Mouse (Mus musculus) stomach, embryonic 15.5 days (tissue): ENCODE results near the gene H2al1e. TPM values are rescaled to one million over a fixed set of nuclear protein-coding genes. Genes with fewer than 3 reads are reported as not detected.
"Not testable (repeated sequence)": the region's sequence is repeated elsewhere in the genome, so short reads cannot be mapped to it uniquely, and the experiment has no call there.

ENCODE experiments used
- ATAC-seq: fragments of 200-750 bp; cut with Nextera tagmentation; 2 replicates; pipeline ENCODE4 v1.8.0; 2017; ENCODE audit warnings: low read depth, moderate number of reproducible peaks, moderate TSS enrichment; ENCODE audit not compliant: insufficient read depth, low FRiP score
- H3K27ac ChIP-seq: fragments of 300-500 bp; sonication (generic); 2 replicates; pipeline ENCODE4 v1.5.1; 2015; ENCODE audit warnings: mild to moderate bottlenecking, inconsistent platforms
- H3K27me3 ChIP-seq: fragments of 300-500 bp; sonication (generic); replicated peaks from 2 replicates; pipeline ENCODE4 v1.6.1; 2015; ENCODE audit warnings: inconsistent platforms
- H3K36me3 ChIP-seq: fragments of 300-500 bp; sonication (generic); 2 replicates; pipeline ENCODE4 v1.6.1; 2015; ENCODE audit warnings: inconsistent platforms
- H3K4me1 ChIP-seq: fragments of 300-500 bp; sonication (generic); 2 replicates; pipeline ENCODE4 v1.6.1; 2015; ENCODE audit warnings: inconsistent platforms
- H3K4me2 ChIP-seq: fragments of 300-500 bp; sonication (generic); 2 replicates; pipeline ENCODE4 v1.6.1; 2015; ENCODE audit warnings: mild to moderate bottlenecking, inconsistent platforms
- H3K4me3 ChIP-seq: fragments of 300-500 bp; sonication (generic); replicated peaks from 2 replicates; pipeline ENCODE4 v1.5.1; 2015; ENCODE audit warnings: inconsistent platforms
- H3K9ac ChIP-seq: fragments of 300-500 bp; sonication (generic); 2 replicates; pipeline ENCODE4 v1.6.1; 2015; ENCODE audit warnings: inconsistent platforms
- H3K9me3 ChIP-seq: fragments of 300-500 bp; sonication (generic); 2 replicates; pipeline ENCODE4 v1.6.1; 2016; ENCODE audit warnings: inconsistent platforms
- whole genome bisulfite sequencing: fragments of 180-500 bp; shearing (Covaris S2); methylation state at CpG from one replicate; pipeline ENCODE4 v1.1.7; 2015; 5-methylcytosine and 5-hydroxymethylcytosine counted together
- polyA plus RNA-seq: library from polyadenylated mRNA; unstranded; fragments of >200 nt; fragmentation: Nextera tagmentation; extraction: Ambion mirVana; gene quantifications from 2 replicates; pipeline ENCODE4 v1.2.1, GENCODE M21; 2015

H2al1e gene
- polyA plus RNA-seq: not detected in 2 replicates

DNA sequence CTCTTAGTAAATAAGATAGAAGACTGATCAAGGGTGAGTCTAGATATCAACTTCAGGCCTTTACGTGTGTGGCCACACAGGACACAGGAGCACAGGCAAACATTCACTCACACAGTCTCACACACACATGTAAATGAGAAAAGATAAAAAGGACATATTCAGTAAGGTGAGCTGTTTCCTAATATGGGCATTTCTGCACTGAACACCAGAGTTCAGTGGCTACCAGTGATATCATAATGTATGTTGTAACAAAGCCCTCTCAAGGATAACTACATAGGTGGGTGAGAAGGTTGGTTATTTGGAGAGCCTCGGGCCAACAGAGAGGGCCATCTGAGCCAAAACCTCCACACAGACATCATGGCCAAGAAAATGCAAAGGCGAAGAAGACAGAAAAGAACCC is at the start of gene H2al1e:
H2al1e (plus strand) TSS at position 301 of the 400 bp plus-strand sequence.
- not testable (repeated sequence) for H3K9me3 ChIP-seq, ATAC-seq, H3K9ac ChIP-seq, H3K4me2 ChIP-seq, H3K27me3 ChIP-seq, H3K4me1 ChIP-seq, H3K27ac ChIP-seq, H3K36me3 ChIP-seq, H3K4me3 ChIP-seq
- WGBS: no CpG with 5 or more reads among the region's 3 CpGs

DNA sequence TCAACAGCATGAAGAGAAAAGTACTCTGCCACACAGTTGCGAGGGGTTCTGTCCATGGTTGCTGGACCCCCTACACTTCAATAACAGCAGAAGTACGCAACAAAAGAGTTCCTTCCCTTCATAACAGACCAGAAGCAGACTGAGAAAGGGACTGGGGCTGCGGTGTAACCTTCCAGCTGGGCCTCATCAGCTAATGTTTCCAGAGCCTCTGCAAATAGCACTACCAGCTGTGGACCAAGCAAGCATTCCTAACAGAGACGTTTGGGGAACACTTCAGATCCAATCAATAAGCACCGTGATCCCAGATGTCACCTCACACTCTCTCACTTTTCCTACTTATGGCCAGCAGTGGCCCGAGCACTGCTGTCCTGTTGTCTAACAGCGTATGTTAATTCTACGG is 46.8 kb upstream of the H2al1e start:
- Histone ChIP-seq H3K9ac (no peak overlapping the region), H3K9me3 (no peaks in the 10 kb centered on the region), H3K4me2 (no peak overlapping the region), H3K27ac (no peak overlapping the region), H3K36me3 (no peaks in the 10 kb centered on the region), H3K4me3 (no peak overlapping the region), H3K27me3 (0 out of 2 replicates have a peak, but pooled peaks cover 5% of the 10 kb centered on the region), H3K4me1 (no peaks in the 10 kb centered on the region)
- 58% methylated on average over 8 of the region's 8 CpGs for WGBS
- ATAC-seq: no peak

DNA sequence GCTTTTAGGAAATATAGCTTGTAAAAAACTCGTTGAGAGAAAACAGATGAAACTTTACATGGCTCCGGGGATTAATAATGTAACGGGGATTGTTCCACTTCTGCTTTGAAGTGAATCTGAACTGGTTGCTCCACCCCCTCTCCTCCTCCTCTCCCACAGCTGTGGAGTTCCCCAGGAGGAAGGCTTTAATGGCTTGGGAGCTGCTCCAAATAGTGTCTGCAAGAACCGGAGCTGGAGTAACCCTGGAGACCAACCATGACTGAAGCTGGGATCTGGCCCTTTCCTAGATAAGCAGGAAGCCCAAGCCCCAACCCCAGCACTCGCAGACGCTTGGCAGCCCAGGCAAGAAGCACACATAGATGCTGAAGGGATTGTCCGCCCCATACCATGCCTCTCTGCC is 43.9 kb upstream of the H2al1e start:
- WGBS: 29% methylated on average over 7 of the region's 7 CpGs

DNA sequence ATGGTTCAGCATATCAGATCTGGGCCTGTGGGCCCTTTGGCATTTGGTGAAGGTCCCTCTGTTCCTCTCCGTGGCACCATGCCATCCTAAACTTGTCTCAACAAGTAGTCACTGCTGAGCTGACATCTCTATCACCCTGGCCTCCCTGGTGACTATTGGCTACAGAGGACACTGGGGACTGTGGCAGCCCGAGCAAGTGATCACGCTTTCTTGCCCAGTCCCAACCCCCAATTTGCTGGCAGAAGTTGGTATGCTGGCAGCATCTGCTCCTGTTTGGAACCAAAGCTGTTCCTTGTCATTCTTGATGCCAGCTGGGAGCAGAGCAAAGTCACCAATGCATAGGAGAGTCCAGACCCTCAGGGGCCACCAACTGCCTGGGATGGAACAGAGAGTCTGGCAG is 42.7 kb upstream of the H2al1e start:
- H3K27ac ChIP-seq: no peak overlapping the region
- H3K27me3 ChIP-seq: 0 out of 2 replicates have a peak, but pooled peaks cover 5% of the 10 kb centered on the region
- H3K4me2 ChIP-seq: no peak overlapping the region
- H3K4me3 ChIP-seq: no peak overlapping the region
- H3K9me3 ChIP-seq: no peaks in the 10 kb centered on the region
- no peak overlapping the region for H3K9ac ChIP-seq
- no peaks in the 10 kb centered on the region for H3K4me1 ChIP-seq
- ATAC-seq: no peak
- 90% methylated on average over 3 of the region's 3 CpGs for WGBS
- no peaks in the 10 kb centered on the region for H3K36me3 ChIP-seq

More for the DNA sequence above, 43.9 kb upstream of the H2al1e start:
- Histone ChIP-seq H3K36me3 (no peaks in the 10 kb centered on the region), H3K27me3 (0 out of 2 replicates have a peak, but pooled peaks cover 5% of the 10 kb centered on the region), H3K27ac (no peak overlapping the region), H3K4me1 (no peaks in the 10 kb centered on the region), H3K9ac (no peak overlapping the region), H3K4me3 (no peak overlapping the region), H3K4me2 (no peak overlapping the region), H3K9me3 (no peaks in the 10 kb centered on the region)
- ATAC-seq: no peak; the same call in 1 of the 2 replicates

DNA sequence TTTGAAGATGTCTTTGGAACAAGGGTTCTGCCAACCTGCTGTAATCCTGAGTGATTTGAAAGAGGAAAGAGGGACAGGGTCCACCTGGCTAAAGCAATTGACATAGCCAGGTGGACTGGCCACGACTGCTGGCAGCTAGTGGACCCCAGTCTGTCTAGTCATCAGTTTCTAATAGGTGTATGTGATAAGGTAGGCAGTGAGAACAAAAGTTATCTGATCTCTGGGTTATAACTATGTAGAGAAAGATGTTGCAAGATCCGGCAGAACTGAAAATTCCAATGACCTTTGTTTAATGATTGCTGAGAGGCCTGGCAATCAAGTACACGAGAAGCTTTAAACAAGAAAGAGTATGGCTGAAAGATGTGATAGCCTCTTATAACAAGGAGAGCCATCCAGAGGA is 38.5 kb upstream of the H2al1e start:
- H3K9ac ChIP-seq: no peak overlapping the region
- no peaks in the 10 kb centered on the region for H3K9me3 ChIP-seq
- WGBS: 68% methylated on average over 3 of the region's 3 CpGs
- H3K4me3 ChIP-seq: no peak overlapping the region
- H3K27ac ChIP-seq: no peak overlapping the region
- no peaks in the 10 kb centered on the region for H3K36me3 ChIP-seq
- H3K4me2 ChIP-seq: no peak overlapping the region
- ATAC-seq: no peak
- H3K27me3 ChIP-seq: no peaks in the 10 kb centered on the region
- H3K4me1 ChIP-seq: no peaks in the 10 kb centered on the region

DNA sequence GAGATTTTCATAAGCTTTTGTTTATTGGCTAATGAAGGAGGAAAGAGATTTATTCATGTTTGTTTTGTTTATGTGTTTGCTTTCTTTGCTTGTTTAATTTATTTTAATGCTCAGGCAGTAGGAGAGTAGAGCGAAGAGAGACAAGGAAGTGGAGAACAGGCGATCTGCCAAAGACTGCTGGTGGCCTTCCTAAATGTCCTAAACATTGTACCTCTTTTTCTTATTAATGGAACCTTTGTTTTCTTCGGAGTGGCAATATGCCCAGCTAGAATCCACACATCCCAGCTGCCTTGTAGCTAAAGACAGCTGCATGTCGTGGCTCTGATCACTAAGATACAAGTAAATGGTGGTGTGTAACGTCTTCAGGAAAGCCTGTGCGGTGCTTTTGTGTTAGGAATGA is 34.7 kb upstream of the H2al1e start:
- ATAC-seq: no peak
- 66% methylated on average over 6 of the region's 6 CpGs for WGBS

DNA sequence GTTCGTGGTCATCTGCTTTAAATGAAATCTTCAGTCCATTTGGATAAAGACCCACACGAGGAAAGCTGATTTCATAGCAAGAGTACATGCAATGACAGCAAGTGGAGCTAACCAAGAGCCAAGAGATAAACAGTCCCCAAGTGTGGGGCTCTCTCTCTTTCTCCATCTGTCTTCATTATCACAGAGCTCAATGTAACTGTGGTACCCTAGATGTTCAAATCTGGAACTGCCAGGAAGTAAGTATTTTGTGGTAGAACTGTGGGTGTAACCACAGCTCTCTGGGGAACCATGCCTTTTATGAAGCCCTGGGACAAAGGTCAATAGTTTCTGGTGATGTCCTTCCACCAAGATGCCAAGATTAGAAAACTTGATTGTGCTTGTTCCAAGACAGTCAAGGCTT is 31.0 kb upstream of the H2al1e start:
- H3K4me1 ChIP-seq: no peaks in the 10 kb centered on the region
- H3K9me3 ChIP-seq: no peaks in the 10 kb centered on the region
- no peak overlapping the region for H3K4me2 ChIP-seq
- no peak overlapping the region for H3K27ac ChIP-seq
- ATAC-seq: no peak
- no peaks in the 10 kb centered on the region for H3K36me3 ChIP-seq
- H3K9ac ChIP-seq: no peak overlapping the region
- no peak overlapping the region for H3K4me3 ChIP-seq
- WGBS: 68% methylated on average over 2 of the region's 2 CpGs
- no peaks in the 10 kb centered on the region for H3K27me3 ChIP-seq

More for the DNA sequence above, 34.7 kb upstream of the H2al1e start:
- H3K9ac ChIP-seq: no peak overlapping the region
- H3K27ac ChIP-seq: no peak overlapping the region
- no peak overlapping the region for H3K4me3 ChIP-seq
- no peaks in the 10 kb centered on the region for H3K4me1 ChIP-seq
- no peaks in the 10 kb centered on the region for H3K27me3 ChIP-seq
- H3K36me3 ChIP-seq: no peaks in the 10 kb centered on the region
- no peaks in the 10 kb centered on the region for H3K9me3 ChIP-seq
- no peak overlapping the region for H3K4me2 ChIP-seq

DNA sequence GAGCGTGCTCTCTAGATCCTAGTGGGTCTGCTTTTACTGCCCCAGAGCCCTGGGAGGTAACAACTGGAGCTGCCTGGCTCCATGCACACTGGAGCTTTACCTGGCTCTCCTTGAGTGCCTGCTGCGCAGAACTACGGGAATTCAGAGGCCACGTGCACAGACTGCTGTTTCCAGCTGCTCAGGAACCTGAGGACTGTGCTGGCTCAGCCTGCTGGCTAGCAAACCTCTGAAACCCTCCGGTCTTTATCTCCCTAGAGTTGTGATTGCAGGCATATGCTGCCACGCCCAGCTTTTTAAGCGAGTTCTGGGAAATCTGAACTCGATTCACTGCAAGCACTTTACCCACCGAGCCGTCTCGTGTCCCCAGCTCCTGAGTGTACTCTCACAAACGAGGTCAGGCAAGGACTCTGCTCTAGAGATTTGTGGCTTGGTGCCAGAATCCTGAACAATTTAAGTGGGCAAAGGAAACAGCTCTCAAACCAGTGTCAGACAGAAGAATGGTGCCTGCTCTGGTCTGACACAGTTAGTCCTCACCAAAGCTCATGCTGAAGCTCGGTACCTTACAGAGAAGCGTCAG is 23.3 kb upstream of the H2al1e start:
- WGBS: 46% methylated on average over 14 of the region's 14 CpGs
- H3K27me3 ChIP-seq: 0 out of 2 replicates have a peak, but pooled peaks cover 5% of the 10 kb centered on the region
- ATAC-seq: no peak
- H3K4me1 ChIP-seq: 0 out of 2 replicates have a peak, but pooled peaks cover 3% of the 10 kb centered on the region
- no peaks in the 10 kb centered on the region for H3K9me3 ChIP-seq
- no peaks in the 10 kb centered on the region for H3K36me3 ChIP-seq
- no peak overlapping the region for H3K4me3 ChIP-seq
- H3K9ac ChIP-seq: no peak overlapping the region
- no peak overlapping the region for H3K4me2 ChIP-seq
- H3K27ac ChIP-seq: no peak overlapping the region

DNA sequence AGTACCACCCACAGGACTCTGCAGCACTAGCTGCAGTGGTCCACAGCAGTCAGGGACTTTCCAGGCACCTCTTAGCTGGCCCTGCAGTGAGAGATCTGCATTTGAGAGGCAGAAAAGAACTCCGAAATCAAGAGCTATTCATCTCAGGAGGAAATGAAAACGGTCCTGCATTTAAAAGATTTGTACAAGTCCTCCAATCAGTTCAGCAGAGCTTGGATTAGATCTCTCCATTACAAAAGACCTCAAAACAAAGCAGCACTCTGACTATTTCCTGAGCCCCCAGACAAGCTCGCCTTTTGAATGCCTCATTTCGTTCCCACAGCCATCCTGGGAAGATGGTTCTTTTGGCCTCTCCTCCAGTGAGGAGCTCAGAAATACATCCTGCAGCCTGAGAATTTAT is 22.5 kb upstream of the H2al1e start:
- H3K4me1 ChIP-seq: 0 out of 2 replicates have a peak, but pooled peaks cover 3% of the 10 kb centered on the region
- 74% methylated on average over 4 of the region's 4 CpGs for WGBS

DNA sequence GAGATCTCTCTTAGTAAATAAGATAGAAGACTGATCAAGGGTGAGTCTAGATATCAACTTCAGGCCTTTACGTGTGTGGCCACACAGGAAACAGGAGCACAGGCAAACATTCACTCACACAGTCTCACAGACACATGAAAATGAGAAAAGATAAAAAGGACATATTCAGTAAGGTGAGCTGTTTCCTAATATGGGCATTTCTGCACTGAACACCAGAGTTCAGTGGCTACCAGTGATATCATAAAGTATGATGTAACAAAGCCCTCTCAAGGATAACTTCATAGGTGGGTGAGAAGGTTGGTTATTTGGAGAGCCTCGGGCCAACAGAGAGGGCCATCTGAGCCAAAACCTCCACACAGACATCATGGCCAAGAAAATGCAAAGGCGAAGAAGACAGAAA is 12.8 kb upstream of the H2al1e start, which contains the start of gene H2al1a:
H2al1a (plus strand) TSS at position 301 of the 400 bp plus-strand sequence.
- H3K27me3 ChIP-seq, H3K27ac ChIP-seq, H3K9me3 ChIP-seq, ATAC-seq, H3K4me2 ChIP-seq, H3K4me3 ChIP-seq, H3K4me1 ChIP-seq, H3K36me3 ChIP-seq, H3K9ac ChIP-seq: not testable (repeated sequence)
- no CpG with 5 or more reads among the region's 3 CpGs for WGBS

More for the DNA sequence above, 22.5 kb upstream of the H2al1e start:
- no peak overlapping the region for H3K4me2 ChIP-seq
- 0 out of 2 replicates have a peak, but pooled peaks cover 5% of the 10 kb centered on the region for H3K27me3 ChIP-seq
- no peak for ATAC-seq
- no peak overlapping the region for H3K9ac ChIP-seq
- H3K27ac ChIP-seq: no peak overlapping the region
- no peaks in the 10 kb centered on the region for H3K9me3 ChIP-seq
- H3K36me3 ChIP-seq: no peaks in the 10 kb centered on the region
- H3K4me3 ChIP-seq: no peak overlapping the region

DNA sequence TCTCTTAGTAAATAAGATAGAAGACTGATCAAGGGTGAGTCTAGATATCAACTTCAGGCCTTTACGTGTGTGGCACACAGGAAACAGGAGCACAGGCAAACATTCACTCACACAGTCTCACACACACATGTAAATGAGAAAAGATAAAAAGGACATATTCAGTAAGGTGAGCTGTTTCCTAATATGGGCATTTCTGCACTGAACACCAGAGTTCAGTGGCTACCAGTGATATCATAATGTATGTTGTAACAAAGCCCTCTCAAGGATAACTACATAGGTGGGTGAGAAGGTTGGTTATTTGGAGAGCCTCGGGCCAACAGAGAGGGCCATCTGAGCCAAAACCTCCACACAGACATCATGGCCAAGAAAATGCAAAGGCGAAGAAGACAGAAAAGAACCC is 9.6 kb upstream of the H2al1e start, which contains the start of gene H2al1b:
H2al1b (plus strand) TSS at position 301 of the 400 bp plus-strand sequence.
- H3K27me3 ChIP-seq, H3K4me3 ChIP-seq, H3K36me3 ChIP-seq, H3K9me3 ChIP-seq, ATAC-seq, H3K4me1 ChIP-seq, H3K27ac ChIP-seq, H3K4me2 ChIP-seq, H3K9ac ChIP-seq: not testable (repeated sequence)
- WGBS: 91% methylated on average over 1 of the region's 3 CpGs

DNA sequence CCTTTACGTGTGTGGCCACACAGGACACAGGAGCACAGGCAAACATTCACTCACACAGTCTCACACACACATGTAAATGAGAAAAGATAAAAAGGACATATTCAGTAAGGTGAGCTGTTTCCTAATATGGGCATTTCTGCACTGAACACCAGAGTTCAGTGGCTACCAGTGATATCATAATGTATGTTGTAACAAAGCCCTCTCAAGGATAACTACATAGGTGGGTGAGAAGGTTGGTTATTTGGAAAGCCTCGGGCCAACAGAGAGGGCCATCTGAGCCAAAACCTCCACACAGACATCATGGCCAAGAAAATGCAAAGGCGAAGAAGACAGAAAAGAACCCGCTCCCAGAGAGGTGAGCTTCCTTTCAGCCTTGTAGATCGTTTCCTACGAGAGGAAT is 6.4 kb upstream of the H2al1e start, which contains the start of gene H2al1c:
H2al1c (plus strand) TSS at position 301 of the 400 bp plus-strand sequence.
- H3K36me3 ChIP-seq, H3K4me3 ChIP-seq, H3K4me2 ChIP-seq, H3K27ac ChIP-seq, H3K27me3 ChIP-seq, H3K9ac ChIP-seq, H3K9me3 ChIP-seq, ATAC-seq, H3K4me1 ChIP-seq: not testable (repeated sequence)
- WGBS: 90% methylated on average over 1 of the region's 6 CpGs
